Mouse (Mus musculus): ENCODE data around the gene Tcte2. TPM values are rescaled to one million over a fixed set of nuclear protein-coding genes. Genes with fewer than 3 reads are reported as not detected.

Tcte2 gene
- total RNA-seq, 2 experiments from 2014 or later: not detected

DNA sequence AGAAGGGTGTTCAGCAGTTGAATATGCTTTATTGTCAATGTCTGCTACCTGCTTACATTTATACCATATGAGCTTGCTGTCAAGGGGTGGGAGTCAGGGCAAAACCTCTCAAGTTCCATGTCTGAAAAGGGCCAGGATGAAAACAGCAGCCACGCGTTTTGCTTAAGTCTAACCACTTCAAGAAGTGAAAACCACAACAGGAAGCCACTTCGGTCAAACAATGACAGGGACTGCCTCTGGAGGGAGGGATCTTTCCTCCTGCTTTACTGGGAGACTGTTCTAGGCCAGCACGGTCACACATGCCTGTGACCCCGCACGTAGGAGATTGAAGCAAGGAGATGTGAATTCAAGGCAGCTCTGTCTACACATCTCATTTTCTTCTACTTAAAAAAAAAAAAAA, 15.3 kb downstream of the Tcte2 start:
- ATAC-seq (ENCODE audit: poor library complexity, severe bottlenecking): peak; percentile 87

DNA sequence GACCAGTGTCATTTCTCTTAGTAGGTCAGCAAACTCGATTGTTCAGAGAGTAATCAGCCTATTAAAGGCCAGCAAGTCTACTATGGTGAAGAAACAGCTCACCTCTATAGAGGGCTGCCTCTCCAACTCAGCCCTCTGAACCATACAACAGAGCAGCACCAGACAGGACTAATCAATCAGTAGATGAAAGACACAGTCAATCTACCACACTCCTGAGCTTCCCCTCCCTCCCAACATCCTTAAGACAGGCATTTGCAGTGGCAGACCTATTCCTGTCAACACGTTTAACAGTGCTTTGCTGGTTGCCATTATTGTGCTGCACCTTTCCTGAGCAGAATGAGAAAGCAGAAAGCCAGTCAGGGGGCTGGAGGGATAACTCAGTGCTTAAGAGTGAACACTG, 16.3 kb downstream of the Tcte2 start:
- no peak for ATAC-seq (ENCODE audit: poor library complexity, severe bottlenecking)

DNA sequence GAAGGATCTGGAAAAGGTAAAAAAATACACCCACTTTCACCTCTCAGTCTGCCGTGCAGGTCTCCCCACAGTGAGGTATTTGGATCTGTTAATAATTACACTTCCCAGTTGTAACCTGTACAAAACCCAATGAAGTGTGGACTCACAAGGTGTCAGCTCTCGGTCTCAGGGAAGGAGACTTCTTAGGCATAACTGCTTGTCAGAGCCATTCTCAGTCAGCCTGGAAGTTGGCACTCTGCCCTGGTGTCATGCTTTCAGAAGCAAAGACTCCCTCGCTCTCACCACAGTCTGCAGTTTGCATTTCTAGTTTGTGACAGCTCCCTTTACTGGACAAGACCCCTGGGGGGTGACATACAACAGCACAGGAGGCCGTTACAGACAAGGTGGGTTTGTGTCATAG, 16.8 kb downstream of the Tcte2 start:
- no peak for ATAC-seq (ENCODE audit: poor library complexity, severe bottlenecking)

DNA sequence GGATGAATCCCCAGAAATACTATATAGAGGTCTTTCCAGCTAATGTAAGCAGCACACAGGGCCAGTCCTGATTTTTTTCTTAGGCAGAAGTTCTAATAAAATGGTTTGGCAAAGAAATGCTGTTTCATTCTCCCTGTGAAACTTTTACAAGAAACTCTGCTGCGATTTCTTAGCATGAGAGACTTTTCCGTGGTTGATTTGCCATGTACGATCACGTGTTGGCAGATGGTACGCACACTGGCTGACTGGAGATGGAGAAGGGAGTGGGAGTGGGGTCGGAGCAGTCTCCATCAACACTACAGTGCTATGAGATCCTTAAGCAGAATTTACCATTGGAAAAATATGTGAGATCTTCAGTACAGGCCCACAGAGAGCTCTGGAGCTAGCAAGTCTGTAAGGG, 17.4 kb downstream of the Tcte2 start:
- ATAC-seq (ENCODE audit: poor library complexity, severe bottlenecking): no peak

DNA sequence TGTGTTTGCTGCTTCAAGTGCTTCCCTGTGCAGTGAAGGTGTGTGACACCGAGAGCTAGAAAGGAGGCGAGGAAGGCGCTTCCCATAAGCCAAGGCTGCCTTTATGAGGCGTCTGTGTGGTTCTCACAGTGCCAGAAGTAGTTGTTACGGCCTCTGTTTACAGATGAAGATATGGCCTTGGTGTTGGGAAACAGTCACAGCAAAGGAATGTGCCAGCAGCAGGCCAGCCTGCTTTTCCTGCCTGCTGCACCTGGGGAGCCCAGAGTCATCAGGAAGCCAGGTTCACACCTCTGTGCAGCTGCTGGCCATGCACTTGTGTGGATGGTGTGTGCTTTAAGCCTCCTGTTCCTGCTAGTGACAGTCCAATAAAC, 17.9 kb downstream of the Tcte2 start:
- ATAC-seq (ENCODE audit: poor library complexity, severe bottlenecking): no peak

DNA sequence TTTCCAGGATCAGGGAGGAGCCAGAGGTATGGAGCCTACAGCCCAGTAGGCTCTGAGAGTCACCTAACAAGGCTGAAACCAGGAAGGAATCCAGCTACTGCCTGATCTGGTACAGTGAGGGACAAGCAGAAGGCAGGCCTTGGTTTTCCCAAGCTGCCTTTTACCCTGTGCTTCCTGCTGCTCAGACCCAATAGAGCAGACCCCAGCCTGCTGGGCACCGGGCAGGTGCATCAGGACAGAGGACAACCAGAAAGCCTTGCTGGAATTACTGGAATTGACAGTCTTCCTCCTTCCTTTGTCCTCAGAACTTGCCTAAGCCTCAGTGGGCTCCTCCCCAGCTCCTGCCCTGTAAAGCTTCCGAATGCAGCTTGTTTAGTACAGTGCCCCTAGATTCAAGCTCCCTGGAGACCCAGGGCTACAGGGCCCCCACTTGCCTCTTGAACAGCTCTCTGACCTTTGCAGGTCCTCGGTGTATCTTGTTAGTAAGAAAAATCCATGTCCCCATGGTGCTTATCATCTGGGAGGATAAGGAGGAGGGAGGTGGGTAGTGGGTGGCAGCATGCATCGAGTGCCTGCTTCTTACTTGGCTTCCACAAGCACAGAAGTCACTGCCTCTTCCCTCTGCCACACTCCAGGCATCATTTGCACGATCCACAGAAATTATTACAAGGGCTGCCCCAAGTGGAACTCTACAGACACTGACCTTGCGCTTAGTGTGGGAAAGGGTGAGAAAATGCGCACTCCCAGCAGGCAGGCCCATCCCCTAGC, 18.5 kb downstream of the Tcte2 start:
- no peak for ATAC-seq (ENCODE audit: poor library complexity, severe bottlenecking)

DNA sequence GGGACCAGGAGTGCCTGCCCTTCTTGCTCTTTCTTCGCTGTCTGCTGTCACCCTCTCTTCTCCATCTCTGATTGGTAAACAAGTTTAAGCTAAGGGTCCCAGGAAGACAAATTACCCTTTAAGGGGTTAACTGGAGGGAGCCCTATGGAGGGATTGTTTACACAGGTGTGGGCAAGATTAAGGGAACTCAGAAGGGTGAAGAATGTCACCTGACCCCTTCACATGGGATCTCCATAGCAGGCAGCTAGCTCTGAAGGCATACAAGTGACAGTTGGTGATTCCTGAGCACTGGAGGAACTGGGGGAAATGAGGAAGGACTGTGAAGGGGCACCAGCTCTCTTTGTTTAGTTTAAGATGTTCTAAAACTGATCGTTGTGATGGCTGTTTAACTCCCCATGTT, 19.3 kb downstream of the Tcte2 start:
- no peak for ATAC-seq (ENCODE audit: poor library complexity, severe bottlenecking)

DNA sequence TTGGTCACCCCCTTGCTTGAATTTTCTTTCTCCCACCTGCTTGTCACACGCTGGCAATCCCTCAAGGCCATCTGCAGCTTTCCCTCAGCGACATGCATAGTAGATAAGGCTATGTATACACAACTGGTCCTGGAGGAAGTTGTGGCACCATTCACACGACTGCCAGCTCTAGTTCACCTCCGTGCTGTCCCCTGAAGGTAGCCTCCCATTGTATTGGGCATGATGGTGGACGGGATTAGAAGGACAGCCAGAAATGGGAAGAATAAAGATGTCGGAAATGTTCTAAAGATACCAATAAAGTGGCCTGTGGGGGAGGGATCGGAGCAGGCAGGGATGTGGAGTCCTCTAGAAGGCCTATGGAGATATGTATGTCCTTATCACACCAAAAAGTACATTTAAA, 20.0 kb downstream of the Tcte2 start:
- no peak for ATAC-seq (ENCODE audit: poor library complexity, severe bottlenecking)

DNA sequence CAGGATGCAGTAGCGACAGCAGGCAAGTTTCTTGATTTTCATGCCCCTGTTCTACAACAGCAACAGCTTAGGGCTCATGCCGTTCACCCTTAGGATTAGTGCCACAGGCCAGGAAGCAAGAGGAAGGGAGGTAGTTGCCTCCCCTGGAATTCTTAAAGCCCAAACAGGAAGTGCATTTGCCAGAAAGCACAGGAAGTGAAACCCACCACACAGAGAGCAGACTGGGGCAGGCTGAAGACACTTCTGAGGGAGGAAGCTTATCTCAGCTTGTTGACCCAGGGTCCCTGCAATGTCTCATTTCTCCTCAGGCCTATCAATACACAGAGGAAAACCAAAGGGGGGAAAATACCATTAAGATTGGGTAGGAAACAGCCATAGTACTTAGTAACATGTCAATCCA, 20.8 kb downstream of the Tcte2 start:
- ATAC-seq (ENCODE audit: poor library complexity, severe bottlenecking): peak; percentile 56

DNA sequence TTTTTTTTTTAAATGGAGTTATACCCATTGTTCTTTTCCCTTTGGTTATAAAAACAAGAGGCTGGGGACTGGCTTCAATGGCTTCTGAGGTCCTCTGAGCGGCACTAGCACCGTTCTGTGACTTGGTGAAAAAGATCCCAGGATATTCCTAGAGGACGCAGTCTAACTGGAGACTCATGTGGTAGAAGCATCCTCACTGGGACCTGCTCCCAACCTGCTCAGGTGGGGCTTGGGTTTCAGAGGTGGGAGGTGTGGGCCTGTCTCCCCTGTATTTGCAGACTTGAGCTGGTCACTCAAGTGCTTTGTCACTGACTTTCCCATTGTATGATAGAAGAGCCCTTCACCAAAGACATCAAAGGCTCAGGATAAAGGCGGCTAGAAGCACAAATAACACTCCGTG, 21.6 kb downstream of the Tcte2 start:
- ATAC-seq (ENCODE audit: poor library complexity, severe bottlenecking): no peak

DNA sequence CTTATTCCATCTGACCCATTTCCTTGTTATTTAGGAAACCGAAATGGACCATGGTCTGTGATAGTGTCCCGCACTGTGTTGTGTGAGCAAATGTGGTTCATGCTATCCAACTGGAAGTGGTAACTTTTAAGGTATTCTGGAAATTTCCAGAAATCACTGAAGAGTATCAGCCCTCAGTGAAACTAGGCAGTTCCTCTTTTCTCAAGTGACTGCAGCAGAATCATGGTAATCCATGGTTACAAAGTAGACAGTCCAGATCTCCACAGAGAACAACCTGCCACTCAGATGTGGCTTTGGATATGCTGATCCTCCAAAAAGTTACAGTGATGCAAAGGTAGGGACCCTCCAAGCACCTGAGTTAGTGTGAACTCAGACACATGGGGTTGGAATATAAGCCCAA, 22.7 kb downstream of the Tcte2 start:
- peak; percentile 68 for ATAC-seq (ENCODE audit: poor library complexity, severe bottlenecking)

DNA sequence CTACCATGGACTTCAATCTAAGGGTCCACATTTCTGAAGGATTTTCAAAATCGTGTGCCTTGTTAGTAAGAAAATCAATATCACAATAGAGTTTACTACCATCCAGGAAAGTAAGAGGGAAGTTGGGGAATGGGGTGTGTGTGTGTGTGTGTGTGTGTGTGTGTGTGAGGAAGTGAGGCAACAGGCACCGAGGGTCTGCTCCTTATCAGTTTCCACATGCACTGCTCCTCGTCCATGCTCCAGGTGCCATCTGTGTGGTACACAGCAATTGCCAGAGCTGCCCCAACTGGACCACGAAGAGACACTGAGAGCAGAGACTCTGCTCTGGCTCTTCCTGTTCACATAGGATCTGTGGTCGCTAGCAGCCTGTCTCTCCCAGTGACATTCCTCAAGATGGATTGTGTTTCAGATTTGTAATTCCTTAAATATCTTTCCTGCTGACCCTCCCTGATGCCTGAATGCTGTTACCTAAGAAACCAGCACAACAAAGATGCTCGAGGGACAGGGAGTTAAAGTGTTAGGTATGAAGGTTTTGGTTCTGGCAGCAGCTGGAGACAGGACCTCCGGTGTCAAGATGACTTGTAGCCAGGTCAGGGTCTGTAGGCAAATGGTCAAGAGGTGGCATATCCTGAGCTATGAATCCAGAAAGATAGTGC, 23.4 kb downstream of the Tcte2 start:
- no peak for ATAC-seq (ENCODE audit: poor library complexity, severe bottlenecking)

DNA sequence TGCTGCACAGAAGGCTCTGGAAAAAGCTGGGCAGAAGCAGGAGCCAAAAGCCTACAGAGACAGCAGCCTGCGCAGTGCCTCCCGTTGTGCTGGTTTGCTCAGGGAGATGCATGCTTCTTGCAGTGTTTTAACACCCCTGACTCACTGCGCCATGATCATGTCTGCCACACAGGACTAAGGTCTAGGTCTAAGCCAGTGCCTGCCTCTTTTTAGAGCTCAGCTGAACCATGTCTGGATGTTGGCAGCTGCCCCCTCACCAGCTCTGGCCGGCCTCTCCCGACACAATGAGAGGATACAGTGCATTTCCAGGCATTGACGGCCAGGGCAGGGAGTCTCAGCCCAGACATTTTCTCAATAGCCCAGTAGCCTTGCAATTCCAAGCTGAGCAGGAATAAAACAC, 24.3 kb downstream of the Tcte2 start:
- no peak for ATAC-seq (ENCODE audit: poor library complexity, severe bottlenecking)

DNA sequence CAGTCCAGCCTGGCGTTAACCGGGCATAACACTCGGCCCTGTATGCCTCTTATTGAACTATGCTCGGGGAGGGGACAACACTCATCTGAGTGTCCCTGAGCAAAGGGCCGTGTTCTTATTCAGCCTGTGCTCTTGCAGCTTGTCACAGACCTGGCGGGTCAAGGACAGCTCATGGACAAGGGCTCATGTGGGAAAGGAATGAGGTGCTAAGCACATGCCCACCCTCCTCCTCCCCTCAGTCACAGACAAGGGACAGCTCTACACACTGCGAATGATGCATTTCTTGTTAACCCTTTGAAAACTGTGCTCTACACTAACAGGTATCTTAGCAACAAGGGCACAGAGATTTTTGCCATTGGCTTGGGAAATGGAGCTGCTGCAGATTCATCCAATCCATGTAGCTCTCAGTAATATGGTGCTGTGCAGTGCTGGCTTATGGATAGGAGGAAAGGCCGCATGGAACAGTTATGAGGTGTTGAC, 25.8 kb downstream of the Tcte2 start:
- ATAC-seq (ENCODE audit: poor library complexity, severe bottlenecking): no peak

DNA sequence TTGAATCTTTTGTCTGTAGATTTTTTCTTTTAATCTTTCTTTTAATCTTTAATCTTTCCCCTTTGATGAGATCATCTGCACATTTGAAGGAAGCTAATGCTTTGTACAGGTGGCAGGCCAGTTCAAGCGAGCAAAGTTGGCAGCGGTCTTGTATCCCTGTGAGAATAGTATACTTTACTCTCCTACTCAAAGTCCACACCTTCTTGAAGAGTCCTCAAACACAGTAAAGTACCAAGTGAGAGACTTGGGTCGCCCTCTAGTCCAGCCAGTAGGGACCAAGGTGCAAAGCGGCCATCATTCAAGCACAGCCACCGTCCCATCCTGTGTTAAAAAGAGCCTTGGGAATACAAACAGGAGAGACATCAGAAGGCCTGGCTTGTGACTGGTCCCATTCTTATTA, 26.6 kb downstream of the Tcte2 start:
- ATAC-seq (ENCODE audit: poor library complexity, severe bottlenecking): no peak

DNA sequence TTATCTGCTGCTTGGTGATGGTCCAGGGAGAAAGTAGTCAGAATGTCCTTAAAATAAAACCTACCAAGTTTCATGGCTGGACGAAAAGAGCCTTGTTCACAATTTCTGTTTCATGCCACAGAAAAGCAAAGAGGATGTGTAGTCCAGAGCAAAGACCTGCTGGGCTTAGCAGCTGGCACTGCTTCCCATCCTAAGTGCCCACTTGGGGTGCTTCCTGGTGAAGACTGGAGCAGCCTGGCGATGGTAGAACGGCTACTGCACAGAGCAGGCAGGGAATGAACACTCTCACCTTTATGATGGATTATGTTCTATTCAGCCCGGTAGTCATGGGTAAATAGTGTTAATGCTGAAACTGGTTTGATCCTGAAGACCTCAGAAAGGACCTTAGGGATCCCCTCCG, 27.7 kb downstream of the Tcte2 start:
- ATAC-seq (ENCODE audit: poor library complexity, severe bottlenecking): no peak

DNA sequence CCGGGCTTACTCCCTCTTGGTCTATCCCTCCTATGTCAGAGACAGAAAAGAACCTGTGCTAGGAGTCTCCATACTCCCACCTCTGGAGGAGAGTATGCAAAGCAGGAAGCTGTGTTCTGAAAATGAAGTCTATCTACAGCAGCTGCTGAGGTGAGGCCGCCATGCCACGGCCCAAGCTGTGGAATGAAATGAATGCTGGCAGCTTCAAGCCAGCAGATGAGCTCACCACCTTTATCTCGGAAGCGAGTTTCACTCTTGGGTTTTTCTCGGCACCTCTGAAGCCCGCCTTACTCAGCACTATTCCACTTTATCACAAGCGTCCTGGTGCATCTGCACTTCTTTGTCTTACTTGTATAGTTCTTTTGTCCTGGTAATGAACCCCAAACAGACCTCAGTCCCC, 28.9 kb downstream of the Tcte2 start:
- ATAC-seq (ENCODE audit: poor library complexity, severe bottlenecking): no peak

DNA sequence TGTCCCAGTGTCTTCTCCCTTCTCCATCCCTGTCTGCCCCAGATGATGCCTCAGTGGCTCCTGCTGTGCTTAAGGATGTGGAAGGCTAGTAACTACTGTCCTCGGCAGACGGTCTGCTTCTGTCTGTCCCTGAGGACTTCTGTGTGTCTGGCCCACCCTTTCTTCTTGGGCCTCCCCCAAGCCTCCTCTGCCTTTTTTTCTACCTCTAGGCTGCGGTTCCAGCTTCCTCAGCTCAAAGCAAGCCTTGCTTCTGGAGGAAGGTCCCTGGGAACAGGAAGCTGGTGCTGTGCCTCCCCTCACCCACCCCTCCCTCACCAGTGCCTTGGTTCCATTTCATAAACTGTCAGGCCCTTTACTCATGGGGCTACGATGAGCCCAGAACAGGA, 29.9 kb downstream of the Tcte2 start:
- peak; percentile 38 for ATAC-seq (ENCODE audit: poor library complexity, severe bottlenecking)

DNA sequence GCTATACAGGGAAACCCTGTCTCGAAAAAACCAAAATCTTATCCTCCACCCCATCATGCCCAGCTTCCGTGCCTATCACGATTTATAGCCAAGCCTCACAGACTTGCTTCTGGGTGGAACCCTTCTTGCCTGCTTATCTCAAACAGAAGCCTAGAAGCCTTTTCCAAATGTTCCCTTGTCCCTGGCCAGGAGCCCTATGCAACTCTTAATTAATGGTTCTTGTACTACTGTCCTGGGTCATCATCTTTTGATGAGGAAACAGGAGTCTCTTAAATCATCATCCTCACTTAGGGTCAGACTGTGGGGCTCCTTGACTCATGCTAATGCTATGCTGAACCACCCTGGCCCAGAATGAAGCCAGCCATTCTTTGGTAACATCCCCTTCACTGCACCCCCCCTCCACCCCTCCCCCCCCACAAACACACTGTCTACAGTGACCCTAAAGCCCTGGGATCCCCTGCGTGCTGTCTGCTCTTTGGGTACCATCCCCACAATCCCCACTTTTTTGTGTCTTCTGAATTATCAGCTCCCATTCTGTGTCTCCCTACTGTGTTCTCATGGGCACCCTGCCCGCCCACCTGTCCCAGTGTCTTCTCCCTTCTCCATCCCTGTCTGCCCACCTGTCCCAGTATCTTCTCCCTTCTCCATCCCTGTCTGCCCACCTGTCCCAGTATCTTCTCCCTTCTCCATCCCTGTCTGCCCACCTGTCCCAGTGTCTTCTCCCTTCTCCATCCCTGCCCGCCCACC, 30.5 kb downstream of the Tcte2 start:
- ATAC-seq (ENCODE audit: poor library complexity, severe bottlenecking): no peak

DNA sequence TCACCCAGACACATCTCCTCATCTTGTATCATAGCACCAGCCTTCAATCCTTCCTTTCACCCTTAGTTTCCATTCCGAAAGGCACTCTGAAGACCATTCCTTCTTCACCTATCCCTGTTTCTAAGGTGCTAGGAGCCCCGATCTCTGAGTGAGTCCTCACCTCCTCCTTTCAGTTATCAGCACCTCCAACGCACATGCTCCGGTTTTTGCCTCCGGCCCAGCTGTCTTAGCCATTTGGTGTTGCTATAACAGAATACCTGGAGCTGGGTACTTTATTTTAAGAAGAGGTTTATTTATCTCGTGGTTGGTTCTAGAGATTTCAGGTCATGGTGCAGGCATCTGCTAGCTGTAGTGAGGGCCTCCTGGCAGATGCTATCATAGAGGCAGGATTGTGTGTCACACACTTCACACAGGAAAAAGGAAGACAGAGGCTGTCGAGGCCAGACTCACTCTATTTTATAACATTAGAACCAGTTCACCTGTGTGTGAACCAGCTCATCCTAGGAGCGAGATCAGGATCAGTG, 34.7 kb downstream of the Tcte2 start:
- ATAC-seq (ENCODE audit: poor library complexity, severe bottlenecking): no peak

DNA sequence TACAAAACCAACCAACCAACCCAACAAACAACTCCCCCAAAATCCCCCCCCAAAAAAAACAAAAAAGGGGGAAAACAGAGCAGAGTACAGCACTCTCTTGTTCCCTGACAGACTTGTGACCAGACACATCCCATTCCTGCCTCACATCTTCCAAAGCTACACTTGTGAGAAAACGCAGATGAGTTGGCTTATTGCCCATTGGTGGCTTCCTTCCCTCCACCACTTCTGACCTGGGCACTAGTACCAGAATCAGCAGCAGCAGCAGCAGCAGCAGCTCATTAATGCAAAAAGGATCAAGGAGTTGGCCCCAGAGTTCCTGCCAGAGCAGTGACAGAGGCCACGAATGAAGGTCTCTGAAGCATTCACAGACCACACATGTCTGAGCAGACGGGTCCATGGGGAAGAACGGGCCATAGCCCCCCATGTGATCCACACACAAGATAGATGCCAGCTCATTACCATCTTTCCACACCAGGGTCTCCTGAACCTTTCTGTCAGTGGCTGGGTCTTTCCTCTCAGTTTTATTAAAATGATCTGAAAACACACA, 36.5 kb downstream of the Tcte2 start:
- ATAC-seq (ENCODE audit: poor library complexity, severe bottlenecking): no peak

Data from megakaryocyte, adult 5-6 weeks (primary cell).